Mouse (Mus musculus) heart, embryonic 14.5 days (tissue): ENCODE measurements around the gene Ifi27l2b. TPM values are rescaled to one million over a fixed set of nuclear protein-coding genes. Genes with fewer than 3 reads are reported as not detected.

Experiments
- ATAC-seq: fragments of 200-750 bp; cut with Nextera tagmentation; 2 replicates; pipeline ENCODE4 v1.8.0; 2017; ENCODE audit warnings: low read depth, moderate TSS enrichment; ENCODE audit not compliant: insufficient number of reproducible peaks, insufficient read depth, low FRiP score
- H3K27ac ChIP-seq, 2 experiments: fragments of 200-500 bp in 1 of 2; fragments of 300-500 bp in 1 of 2; sonication (generic) in 1 of 2; replicated peaks in 1 of 2; 2 replicates each; pipeline ENCODE4 v1.5.1; 2012 to 2014; ENCODE audit warnings: low read depth in 2 of 2, low read length in 2 of 2, control low read depth in 1 of 2, mild to moderate bottlenecking in 1 of 2, mixed read lengths in 1 of 2; ENCODE audit not compliant: control insufficient read depth in 1 of 2, insufficient read depth in 1 of 2
- H3K27me3 ChIP-seq: fragments of 300-500 bp; sonication (generic); 2 replicates; pipeline ENCODE4 v1.6.1; 2014; ENCODE audit warnings: mild to moderate bottlenecking, low read length, control low read depth; ENCODE audit not compliant: control insufficient read depth, insufficient read depth
- H3K36me3 ChIP-seq: fragments of 300-500 bp; sonication (generic); 2 replicates; pipeline ENCODE4 v1.6.1; 2014; ENCODE audit warnings: mild to moderate bottlenecking, control low read depth, low read length, mixed read lengths; ENCODE audit not compliant: control insufficient read depth, insufficient read depth
- H3K4me1 ChIP-seq, 2 experiments: fragments of 200-500 bp in 1 of 2; fragments of 300-500 bp in 1 of 2; sonication (generic) in 1 of 2; 2 replicates each; pipeline ENCODE4 v1.6.1; 2012 to 2014; ENCODE audit warnings: low read length in 2 of 2, control low read depth in 1 of 2, mixed read lengths in 1 of 2; ENCODE audit not compliant: control insufficient read depth in 2 of 2, insufficient read depth in 2 of 2
- H3K4me2 ChIP-seq: fragments of 300-500 bp; sonication (generic); 2 replicates; pipeline ENCODE4 v1.6.1; 2014; ENCODE audit warnings: mild to moderate bottlenecking, low read length
- H3K4me3 ChIP-seq, 2 experiments: fragments of 200-500 bp in 1 of 2; fragments of 300-500 bp in 1 of 2; sonication (generic) in 1 of 2; 2 replicates each; pipeline ENCODE4 v1.5.1; 2012 to 2014; ENCODE audit warnings: low read length in 2 of 2, mild to moderate bottlenecking in 2 of 2, control low read depth in 1 of 2, low read depth in 1 of 2, moderate library complexity in 1 of 2; ENCODE audit not compliant: control insufficient read depth in 1 of 2, insufficient read depth in 1 of 2
- H3K9ac ChIP-seq: fragments of 300-500 bp; sonication (generic); 2 replicates; pipeline ENCODE4 v1.6.1; 2014; ENCODE audit warnings: mild to moderate bottlenecking, low read length
- H3K9me3 ChIP-seq: fragments of 300-500 bp; sonication (generic); 2 replicates; pipeline ENCODE4 v1.6.1; 2016; ENCODE audit warnings: low read length, control low read depth; ENCODE audit not compliant: control insufficient read depth
- WGBS: fragments of 180-500 bp; shearing (Covaris S2); extraction: QIAGEN DNeasy Blood & Tissue Kit; methylation state at CpG from one replicate; pipeline ENCODE4 v1.1.7; 2014; 5-methylcytosine and 5-hydroxymethylcytosine counted together
- polyA plus RNA-seq: library from polyadenylated mRNA; unstranded; fragments of >200 nt; fragmentation: Nextera tagmentation; extraction: Ambion mirVana; gene quantifications from 2 replicates; pipeline ENCODE4 v1.2.1, GENCODE M21; 2014

Ifi27l2b gene
- polyA plus RNA-seq: 0.68 TPM in 1 of 2 replicates, not detected in the other

DNA sequence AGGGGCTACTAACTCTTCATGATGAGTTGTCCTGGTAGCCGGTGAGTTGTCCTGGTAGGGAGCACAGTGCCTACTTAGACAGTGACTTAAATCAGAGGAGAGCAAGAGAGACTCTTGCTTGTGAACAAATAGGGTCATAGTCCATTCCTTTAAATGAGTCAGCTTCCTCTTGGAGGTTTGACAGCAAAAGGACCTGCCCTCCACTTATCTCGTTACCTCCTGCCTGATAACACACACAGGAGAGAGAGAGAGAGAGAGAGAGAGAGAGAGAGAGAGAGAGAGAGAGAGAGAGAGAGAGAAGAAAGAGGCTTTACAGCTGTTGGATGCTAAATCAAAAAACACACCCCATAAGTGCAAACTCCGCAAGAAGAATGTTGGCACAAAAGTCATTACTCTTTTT is at the start of gene Ifi27l2b:
Gene Ifi27l2b (minus strand): TSS at position 84 of the 400 bp plus-strand sequence.
- H3K27ac ChIP-seq: no peak within 1 kb of the TSS
- no peaks in the 10 kb centered on the region for H3K4me1 ChIP-seq
- 39% methylated on average over 3 of the region's 3 CpGs for WGBS
- no peak within 1 kb of the TSS for H3K4me2 ChIP-seq
- H3K9me3 ChIP-seq: no peaks in the 10 kb centered on the region
- H3K27me3 ChIP-seq: no peaks in the 10 kb centered on the region
- no peak within 1 kb of the TSS for H3K9ac ChIP-seq
- H3K36me3 ChIP-seq: no peaks in the 10 kb centered on the region
- ATAC-seq: no peak
- no peak within 1 kb of the TSS for H3K4me3 ChIP-seq

- Histone ChIP-seq H3K9ac (no peak overlapping the region), H3K27ac (no peak overlapping the region), H3K36me3 (no peaks in the 10 kb centered on the region), H3K9me3 (no peaks in the 10 kb centered on the region), H3K4me3 (no peak overlapping the region), H3K4me2 (no peak overlapping the region), H3K4me1 (no peaks in the 10 kb centered on the region), H3K27me3 (no peaks in the 10 kb centered on the region)
- 82% methylated on average over 3 of the region's 3 CpGs for WGBS
- no peak for ATAC-seq
These were observed 47.4 kb upstream of the Ifi27l2b start for GRCm38 (mm10) chr12:103504402-103504801.

DNA sequence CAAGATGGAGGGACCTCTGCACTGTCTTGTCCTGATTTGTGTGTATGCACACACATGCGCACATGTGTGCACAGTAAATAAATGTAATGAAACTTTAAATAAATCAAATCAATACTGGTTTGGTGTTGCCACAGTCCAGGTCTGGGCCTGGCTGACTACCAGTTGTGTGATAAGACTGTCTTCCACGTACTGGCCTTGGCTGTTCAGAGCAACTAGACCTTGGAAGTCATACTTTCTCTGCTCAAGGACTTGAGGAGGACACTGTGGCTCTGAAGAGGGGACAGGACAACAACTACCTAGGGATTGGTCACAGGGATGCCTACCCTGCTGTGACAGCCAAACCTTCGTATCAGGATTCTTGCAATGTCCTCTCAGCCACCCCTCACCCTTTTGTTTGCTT is 46.3 kb upstream of the Ifi27l2b start:
- no peak overlapping the region for H3K27ac ChIP-seq
- no peaks in the 10 kb centered on the region for H3K4me1 ChIP-seq
- H3K4me3 ChIP-seq: no peak overlapping the region
- ATAC-seq: no peak
- no peaks in the 10 kb centered on the region for H3K36me3 ChIP-seq
- no peak overlapping the region for H3K9ac ChIP-seq
- no peaks in the 10 kb centered on the region for H3K9me3 ChIP-seq
- H3K4me2 ChIP-seq: no peak overlapping the region
- H3K27me3 ChIP-seq: no peaks in the 10 kb centered on the region
- WGBS: 66% methylated on average over 3 of the region's 3 CpGs

GRCm38 (mm10) chr12:103499261-103499660 is 42.2 kb upstream of the Ifi27l2b start:
- 76% methylated on average over 2 of the region's 2 CpGs for WGBS
- Histone ChIP-seq H3K27ac (no peak overlapping the region), H3K27me3 (no peaks in the 10 kb centered on the region), H3K4me1 (no peaks in the 10 kb centered on the region), H3K9ac (no peak overlapping the region), H3K4me3 (no peak overlapping the region), H3K36me3 (no peaks in the 10 kb centered on the region), H3K9me3 (no peaks in the 10 kb centered on the region), H3K4me2 (no peak overlapping the region)
- ATAC-seq: no peak

DNA sequence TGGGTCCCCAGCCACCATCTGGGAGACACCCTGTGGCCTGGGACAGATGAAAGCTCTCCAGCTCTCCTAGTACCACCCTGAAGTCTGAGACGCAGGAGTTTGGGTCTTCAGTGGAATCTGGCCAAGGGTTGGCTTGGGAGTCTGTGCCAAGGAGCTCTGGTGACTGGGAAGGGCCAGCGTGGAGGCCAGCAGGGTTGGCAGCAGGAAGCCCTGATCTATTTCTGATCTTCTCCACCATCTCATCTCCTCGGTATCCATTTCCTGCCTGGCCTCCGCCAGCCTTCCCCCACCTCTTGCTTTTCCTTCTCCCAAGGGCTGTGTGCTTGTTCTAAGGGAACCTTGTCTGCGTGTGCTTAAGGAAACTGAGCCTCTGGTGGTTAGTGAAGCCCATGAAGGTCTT is 41.7 kb upstream of the Ifi27l2b start:
- H3K9me3 ChIP-seq: no peaks in the 10 kb centered on the region
- no peak overlapping the region for H3K9ac ChIP-seq
- H3K4me3 ChIP-seq: no peak overlapping the region
- no peak for ATAC-seq
- H3K4me2 ChIP-seq: no peak overlapping the region
- H3K4me1 ChIP-seq: no peaks in the 10 kb centered on the region
- H3K27ac ChIP-seq: no peak overlapping the region
- 60% methylated on average over 5 of the region's 5 CpGs for whole genome bisulfite sequencing
- H3K27me3 ChIP-seq: no peaks in the 10 kb centered on the region
- H3K36me3 ChIP-seq: no peaks in the 10 kb centered on the region

DNA sequence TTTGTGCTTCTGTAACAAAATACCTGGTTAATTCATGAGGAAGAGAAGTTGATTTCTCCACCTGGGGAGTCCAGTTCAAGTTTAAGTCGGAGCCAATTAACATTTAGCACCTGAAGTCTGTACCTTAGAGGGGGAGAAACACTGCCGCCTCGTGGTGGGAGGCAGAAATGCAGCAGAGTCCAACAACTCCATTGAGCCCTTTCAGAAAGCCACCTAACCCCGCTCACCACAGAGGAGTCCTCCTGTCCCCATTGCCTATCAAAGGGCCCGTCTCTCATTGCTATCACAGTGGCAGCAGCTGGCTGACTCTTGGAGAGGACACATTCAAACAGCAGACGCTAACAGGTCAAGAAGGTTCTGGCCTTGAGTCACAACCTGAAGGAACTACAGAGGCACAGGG is 37.5 kb upstream of the Ifi27l2b start:
- Histone ChIP-seq H3K4me3 (no peak overlapping the region), H3K27ac (no peak overlapping the region), H3K4me1 (no peaks in the 10 kb centered on the region), H3K36me3 (no peaks in the 10 kb centered on the region), H3K9ac (no peak overlapping the region), H3K9me3 (no peaks in the 10 kb centered on the region), H3K27me3 (no peaks in the 10 kb centered on the region), H3K4me2 (no peak overlapping the region)
- no peak for ATAC-seq
- 19% methylated on average over 6 of the region's 6 CpGs for WGBS

GRCm38 (mm10) chr12:103492767-103493166 is 35.7 kb upstream of the Ifi27l2b start:
- Histone ChIP-seq H3K4me3 (no peak overlapping the region), H3K27ac (no peak overlapping the region), H3K27me3 (no peaks in the 10 kb centered on the region), H3K9me3 (no peaks in the 10 kb centered on the region), H3K4me1 (no peaks in the 10 kb centered on the region), H3K36me3 (no peaks in the 10 kb centered on the region), H3K9ac (no peak overlapping the region), H3K4me2 (no peak overlapping the region)
- ATAC-seq: peak; percentile 37; the same call in 1 of the 2 replicates
- WGBS: 31% methylated on average over 5 of the region's 5 CpGs

DNA sequence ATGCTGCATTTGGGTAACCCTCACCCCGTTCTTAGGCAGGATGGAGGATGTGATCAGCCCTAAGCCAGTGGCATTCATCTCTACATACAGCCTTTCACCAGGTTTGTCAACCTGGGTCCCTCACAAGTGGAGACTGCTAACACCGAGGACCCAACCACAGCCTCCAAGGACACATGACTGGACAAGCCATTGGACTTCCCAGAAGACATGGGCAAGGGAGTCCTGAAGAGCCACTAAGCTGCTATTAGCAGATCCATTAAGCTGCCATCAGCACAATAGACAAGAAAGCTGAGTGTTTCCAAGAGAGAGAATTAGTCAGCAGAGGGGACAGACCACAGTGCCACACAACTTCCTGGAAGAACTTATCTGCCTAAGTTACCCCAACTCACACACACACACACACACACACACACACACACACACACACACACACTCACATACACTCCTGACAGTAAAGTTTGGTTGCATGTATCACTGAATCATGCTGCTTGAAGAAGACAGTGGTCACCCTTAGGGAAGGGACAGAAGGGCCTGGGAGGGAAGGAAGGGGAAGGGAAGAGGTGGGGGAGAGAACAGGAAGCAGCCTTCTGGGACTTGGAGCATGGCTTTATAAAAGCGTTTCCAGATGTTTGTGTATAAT is 34.2 kb upstream of the Ifi27l2b start:
- Histone ChIP-seq H3K9me3 (no peaks in the 10 kb centered on the region), H3K9ac (no peak overlapping the region), H3K36me3 (no peaks in the 10 kb centered on the region), H3K27me3 (no peaks in the 10 kb centered on the region), H3K27ac (no peak overlapping the region), H3K4me2 (no peak overlapping the region), H3K4me3 (no peak overlapping the region), H3K4me1 (no peaks in the 10 kb centered on the region)
- 61% methylated on average over 3 of the region's 3 CpGs for WGBS
- ATAC-seq: no peak
